Mouse (Mus musculus) heart, postnatal 0 days (tissue): ENCODE data around the gene Arhgap32. TPM values are rescaled to one million over a fixed set of nuclear protein-coding genes. Genes with fewer than 3 reads are reported as not detected.
A peak's percentile ranks its signal among the peaks of the same experiment; 100 is the strongest.

ENCODE experiments used
- ATAC-seq: fragments of 200-750 bp; cut with Nextera tagmentation; 2 replicates; pipeline ENCODE4 v1.8.0; 2017; ENCODE audit warnings: low read depth, moderate number of reproducible peaks, moderate library complexity; ENCODE audit not compliant: insufficient read depth
- DNase-seq: peaks from one replicate; pipeline ENCODE4 v3.0.0-alpha.2; 2016; ENCODE audit warnings: low spot score
- H3K27ac ChIP-seq: fragments of 300-500 bp; sonication (generic); 2 replicates; pipeline ENCODE4 v1.5.1; 2014; ENCODE audit warnings: low read depth, mild to moderate bottlenecking
- H3K27me3 ChIP-seq: fragments of 300-500 bp; sonication (generic); 2 replicates; pipeline ENCODE4 v1.6.1; 2014; ENCODE audit warnings: low read length, mixed read lengths; ENCODE audit not compliant: control insufficient read depth, insufficient read depth
- H3K36me3 ChIP-seq: fragments of 300-500 bp; sonication (generic); replicated peaks from 2 replicates; pipeline ENCODE4 v1.6.1; 2014; ENCODE audit warnings: low read length, mixed read lengths; ENCODE audit not compliant: control insufficient read depth, insufficient read depth
- H3K4me1 ChIP-seq: fragments of 300-500 bp; sonication (generic); 2 replicates; pipeline ENCODE4 v1.6.1; 2014; ENCODE audit warnings: antibody characterized with exemption; ENCODE audit not compliant: control insufficient read depth, insufficient read depth
- H3K4me2 ChIP-seq: fragments of 300-500 bp; sonication (generic); 2 replicates; pipeline ENCODE4 v1.6.1; 2014; ENCODE audit warnings: low read depth, mild to moderate bottlenecking, low read length, moderate library complexity
- H3K4me3 ChIP-seq: fragments of 300-500 bp; sonication (generic); 2 replicates; pipeline ENCODE4 v1.5.1; 2014; ENCODE audit warnings: low read depth, low read length
- H3K9ac ChIP-seq: fragments of 300-500 bp; sonication (generic); replicated peaks from 2 replicates; pipeline ENCODE4 v1.6.1; 2014; ENCODE audit warnings: low read depth, low read length, mixed read lengths
- H3K9me3 ChIP-seq: fragments of 300-500 bp; sonication (generic); replicated peaks from 2 replicates; pipeline ENCODE4 v1.6.1; 2016; ENCODE audit warnings: low read length; ENCODE audit not compliant: control insufficient read depth
- CTCF ChIP-seq: IDR thresholded peaks from 2 replicates; pipeline ENCODE4 v1.5.1; 2016; ENCODE audit warnings: antibody characterized with exemption, control low read depth, low read depth
- EP300 ChIP-seq: IDR thresholded peaks from 2 replicates; pipeline ENCODE4 v1.6.1; 2016; ENCODE audit warnings: antibody characterized with exemption, low read depth
- WGBS: fragments of 180-500 bp; shearing (Covaris S2); extraction: QIAGEN DNeasy Blood & Tissue Kit; methylation state at CpG from one replicate; pipeline ENCODE4 v1.1.7; 2014; 5-methylcytosine and 5-hydroxymethylcytosine counted together
- polyA plus RNA-seq: library from polyadenylated mRNA; unstranded; fragments of >200 nt; fragmentation: Nextera tagmentation; extraction: Ambion mirVana; gene quantifications from 2 replicates; pipeline ENCODE4 v1.2.1, GENCODE M21; 2015
- total RNA-seq: library from RNA; depleted of rRNA; stranded (reverse); fragments of >200 nt; gene quantifications from 2 replicates; pipeline ENCODE4 v1.2.3, GENCODE M21; 2014; ENCODE audit warnings: low replicate concordance

The Arhgap32 gene
- total and polyA plus RNA-seq, 2 experiments from 2014 or later = 1.8 to 9.0 TPM

GRCm38 (mm10) chr9:32250486-32250885, 134.6 kb downstream of the Arhgap32 start:
- DNase-seq (no peak), ATAC-seq (no peak)
- Histone ChIP-seq H3K4me3 (no peak overlapping the region), H3K27me3 (no peaks in the 10 kb centered on the region), H3K27ac (no peak overlapping the region), H3K36me3 (peaks cover 63% of the 10 kb centered on the region), H3K9me3 (no peaks in the 10 kb centered on the region), H3K4me1 (no peaks in the 10 kb centered on the region), H3K9ac (no peak overlapping the region), H3K4me2 (no peak overlapping the region)
- 63% methylated on average over 4 of the region's 4 CpGs for WGBS
- TF ChIP-seq CTCF (no peak), EP300 (no peak)

GRCm38 (mm10) chr9:32253721-32254120, 137.8 kb downstream of the Arhgap32 start:
- Histone ChIP-seq H3K27me3 (no peaks in the 10 kb centered on the region), H3K4me1 (no peaks in the 10 kb centered on the region), H3K9ac (no peak overlapping the region), H3K4me2 (no peak overlapping the region), H3K9me3 (no peaks in the 10 kb centered on the region), H3K36me3 (peaks cover 70% of the 10 kb centered on the region), H3K27ac (no peak overlapping the region), H3K4me3 (no peak overlapping the region)
- WGBS = 93% methylated on average over 4 of the region's 4 CpGs
- TF ChIP-seq EP300 (no peak), CTCF (no peak)
- no peak for DNase-seq
- no peak for ATAC-seq

- 74% methylated on average over 8 of the region's 8 CpGs for WGBS
- Histone ChIP-seq H3K4me2 (no peak overlapping the region), H3K9ac (no peak overlapping the region), H3K27ac (no peak overlapping the region), H3K4me3 (no peak overlapping the region), H3K27me3 (no peaks in the 10 kb centered on the region), H3K36me3 (peaks cover 73% of the 10 kb centered on the region), H3K9me3 (no peaks in the 10 kb centered on the region), H3K4me1 (no peaks in the 10 kb centered on the region)
- ATAC-seq (no peak), DNase-seq (no peak)
- no peak for TF ChIP-seq EP300
- TF ChIP-seq CTCF = no peak
These were observed 141.4 kb downstream of the Arhgap32 start for GRCm38 (mm10) chr9:32257365-32257764.

GRCm38 (mm10) chr9:32257882-32258281, 141.9 kb downstream of the Arhgap32 start:
- Histone ChIP-seq H3K9ac (no peak overlapping the region), H3K4me3 (no peak overlapping the region), H3K27ac (no peak overlapping the region), H3K36me3 (peaks cover 72% of the 10 kb centered on the region), H3K4me1 (no peaks in the 10 kb centered on the region), H3K27me3 (no peaks in the 10 kb centered on the region), H3K4me2 (no peak overlapping the region), H3K9me3 (no peaks in the 10 kb centered on the region)
- TF ChIP-seq CTCF = no peak
- TF ChIP-seq EP300 = no peak
- ATAC-seq = peak; percentile 60
- WGBS = 23% methylated on average over 2 of the region's 2 CpGs
- DNase-seq = peak; percentile 13

- H3K4me2 ChIP-seq = no peak overlapping the region
- no peaks in the 10 kb centered on the region for H3K36me3 ChIP-seq
- DNase-seq (peak; percentile 82), ATAC-seq (peak; percentile 66; the same call in 1 of the 2 replicates)
- H3K4me1 ChIP-seq = no peaks in the 10 kb centered on the region
- no peak overlapping the region for H3K9ac ChIP-seq
- no peaks in the 10 kb centered on the region for H3K27me3 ChIP-seq
- H3K27ac ChIP-seq = no peak overlapping the region
- TF ChIP-seq CTCF = peak; percentile 79
- no peak for TF ChIP-seq EP300
- no peaks in the 10 kb centered on the region for H3K9me3 ChIP-seq
- 16% methylated on average over 5 of the region's 5 CpGs for WGBS
- no peak overlapping the region for H3K4me3 ChIP-seq
These were observed 156.0 kb downstream of the Arhgap32 start for GRCm38 (mm10) chr9:32271896-32272444.

- no peaks in the 10 kb centered on the region for H3K36me3 ChIP-seq
- H3K9me3 ChIP-seq = no peaks in the 10 kb centered on the region; the same call in 1 of the 2 replicates
- ATAC-seq (no peak), DNase-seq (no peak)
- no peaks in the 10 kb centered on the region for H3K27me3 ChIP-seq
- TF ChIP-seq EP300 (no peak), CTCF (no peak)
- no peak overlapping the region for H3K4me2 ChIP-seq
- no peaks in the 10 kb centered on the region for H3K4me1 ChIP-seq
- WGBS = 81% methylated on average over 5 of the region's 5 CpGs
- no peak overlapping the region for H3K27ac ChIP-seq
- H3K4me3 ChIP-seq = no peak overlapping the region
- H3K9ac ChIP-seq = no peak overlapping the region
These were observed 162.1 kb downstream of the Arhgap32 start for GRCm38 (mm10) chr9:32278052-32278451.
